Mouse (Mus musculus): Measurements from ENCODE around the gene Spi1.

GRCm38 (mm10) chr2:91160591-91160990 lies 78.4 kb downstream of the Spi1 start:
- TF ChIP-seq CTCF (IDR thresholded peaks at IDR 0.05; ENCODE audit: borderline replicate concordance, insufficient read depth, low read length) (no peak), POLR2A (IDR thresholded peaks at IDR 0.05; ENCODE audit: low read depth, low read length) (no peak)

All from embryonic fibroblast, embryonic 13.5 days (primary cell).